Mouse (Mus musculus): ENCODE measurements around the gene Larp1.
A peak's percentile ranks its signal among the peaks of the same experiment; 100 is the strongest.
"Not testable (repeated sequence)": the region's sequence is repeated elsewhere in the genome, so short reads cannot be mapped to it uniquely, and the experiment has no call there.

The Larp1 gene

DNA sequence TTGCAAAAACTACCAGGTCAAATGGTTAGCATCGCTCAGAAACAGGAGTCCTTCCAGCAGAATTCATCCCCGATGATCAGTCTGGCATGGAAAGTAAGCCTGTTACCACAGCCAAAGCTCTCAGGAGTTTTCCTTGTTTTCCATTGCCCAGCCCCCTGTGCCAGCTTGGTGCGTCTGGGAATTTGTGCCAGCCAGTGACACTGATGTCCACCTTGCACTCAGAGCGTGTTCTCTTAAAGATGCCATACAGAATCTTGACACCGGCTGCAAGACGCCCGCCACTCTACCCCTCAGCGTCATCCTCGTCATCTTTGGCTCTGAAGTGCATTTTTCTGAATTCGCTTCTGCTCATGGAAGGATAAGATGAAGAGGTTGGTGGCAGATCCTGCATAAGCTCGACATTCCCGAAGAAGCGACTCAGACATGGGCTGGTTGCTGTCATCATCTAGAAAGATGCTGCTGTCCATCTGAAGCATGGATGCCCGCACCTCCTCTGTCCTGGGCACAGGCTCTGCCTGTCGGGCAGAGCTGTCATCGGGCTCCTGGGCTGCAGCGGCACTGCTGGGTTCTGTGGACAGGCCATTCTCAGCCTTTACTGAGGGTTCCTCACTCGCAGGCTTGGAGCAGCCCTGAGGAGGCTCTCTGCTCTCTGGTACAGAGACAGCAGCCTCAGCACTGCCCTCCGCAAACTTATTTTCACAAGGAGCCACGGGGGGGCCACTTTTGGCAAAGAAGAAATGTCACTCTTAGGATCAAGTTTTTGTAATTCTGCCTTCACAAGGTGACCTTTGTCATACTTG is 88.2 kb downstream of the Larp1 start:
- no peak for DNase-seq (ENCODE audit: extremely low spot score, low read depth, low spot score)

DNA sequence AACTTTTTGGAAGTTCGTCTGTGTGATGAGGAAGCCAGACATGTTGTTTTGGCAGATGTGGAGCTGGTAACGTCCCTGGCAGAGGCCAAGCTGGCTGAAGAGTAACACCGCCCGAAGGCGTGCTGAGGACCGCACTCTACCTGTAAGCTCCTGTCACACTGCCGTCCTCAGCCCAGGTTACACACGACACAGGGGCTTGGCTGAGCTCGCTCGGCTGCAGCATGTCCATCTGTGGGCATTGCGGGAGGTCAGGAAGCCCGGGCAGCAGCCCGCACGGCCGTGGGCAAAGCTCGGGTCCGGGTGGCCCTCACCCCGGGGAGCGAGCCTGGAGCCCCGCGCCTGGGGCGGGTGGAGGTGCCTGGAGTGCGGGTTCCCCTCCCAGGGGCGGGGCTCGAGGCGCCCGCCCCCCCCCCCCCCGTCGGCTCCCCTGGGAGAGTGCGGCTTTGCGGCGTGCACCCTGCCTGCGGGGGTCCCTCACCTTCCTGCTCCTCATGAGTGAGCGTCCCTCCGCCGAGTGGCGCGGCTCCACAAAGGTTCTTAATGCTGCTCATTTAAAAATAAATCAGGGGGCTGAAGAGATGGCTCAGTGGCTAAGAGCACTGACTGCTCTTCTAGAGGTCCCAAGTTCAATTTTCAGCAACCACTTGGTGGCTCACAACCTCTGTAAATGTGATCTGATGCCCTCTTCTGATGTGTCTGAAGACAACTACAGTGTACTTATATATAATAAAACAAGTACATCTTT is 88.9 kb downstream of the Larp1 start:
- DNase-seq (ENCODE audit: extremely low spot score, low read depth, low spot score): no peak

DNA sequence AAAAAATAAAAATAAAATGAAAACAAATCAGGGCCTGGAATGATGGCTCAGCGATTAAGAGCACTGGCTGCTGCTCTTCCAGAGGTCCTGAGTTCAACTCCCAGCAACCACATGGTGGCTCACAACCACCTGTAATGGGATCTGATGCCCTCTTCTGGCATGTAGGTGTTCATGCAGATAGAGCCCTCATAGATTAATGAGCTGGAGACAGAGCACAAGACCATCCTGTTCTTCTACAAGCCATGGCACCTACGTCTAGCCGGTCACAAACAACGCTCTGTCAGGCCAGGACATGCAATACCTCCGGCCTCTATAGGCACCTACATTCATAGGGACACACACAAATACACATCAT is 89.5 kb downstream of the Larp1 start:
- not testable (repeated sequence) for DNase-seq (ENCODE audit: extremely low spot score, low read depth, low spot score)

DNA sequence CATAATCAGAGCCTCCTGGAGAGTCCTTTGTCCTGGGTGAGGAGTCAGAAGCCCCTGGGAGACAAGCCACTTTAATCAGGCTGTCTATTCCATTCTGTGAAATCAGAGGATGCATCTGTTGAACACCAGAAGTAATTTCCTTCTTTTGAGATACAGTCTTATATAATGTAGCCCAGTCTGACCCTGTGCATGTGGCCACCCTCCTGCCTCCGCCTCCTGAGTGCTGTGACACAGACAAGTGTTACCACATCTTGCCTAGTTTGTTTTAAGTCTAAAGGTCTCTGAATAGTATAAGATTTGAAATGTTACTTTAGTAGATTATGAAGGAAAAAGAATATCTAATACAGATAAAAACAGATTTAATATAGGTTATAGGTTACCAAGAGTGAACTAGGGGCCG is 91.1 kb downstream of the Larp1 start:
- no peak for DNase-seq (ENCODE audit: extremely low spot score, low read depth, low spot score)

DNA sequence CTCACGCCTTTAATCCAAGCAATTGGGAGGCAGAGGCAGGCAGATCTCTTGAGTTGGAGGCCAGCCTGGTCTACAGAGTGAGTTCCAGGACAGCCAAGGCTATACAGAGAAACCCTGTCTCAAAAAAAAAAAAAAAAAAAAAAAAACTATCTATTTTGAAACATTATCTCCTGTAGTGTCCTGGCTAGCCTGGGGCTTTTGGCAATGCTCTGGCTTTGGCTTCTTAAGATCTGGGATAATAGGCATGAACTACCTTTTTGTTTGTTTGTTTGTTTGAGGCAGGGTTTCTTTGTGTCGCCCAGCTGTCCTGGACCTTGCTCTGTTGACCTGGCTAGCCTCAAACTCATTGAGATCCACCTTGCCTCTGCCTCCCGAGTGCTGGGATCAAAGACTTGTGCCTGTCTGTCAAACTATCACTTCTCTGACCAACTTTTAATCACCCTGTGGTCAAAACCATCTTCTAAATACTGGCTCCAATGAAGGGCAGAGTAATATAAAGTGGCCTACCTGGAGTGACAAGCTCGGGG is 92.4 kb downstream of the Larp1 start:
- no peak for DNase-seq (ENCODE audit: extremely low spot score, low read depth, low spot score)

DNA sequence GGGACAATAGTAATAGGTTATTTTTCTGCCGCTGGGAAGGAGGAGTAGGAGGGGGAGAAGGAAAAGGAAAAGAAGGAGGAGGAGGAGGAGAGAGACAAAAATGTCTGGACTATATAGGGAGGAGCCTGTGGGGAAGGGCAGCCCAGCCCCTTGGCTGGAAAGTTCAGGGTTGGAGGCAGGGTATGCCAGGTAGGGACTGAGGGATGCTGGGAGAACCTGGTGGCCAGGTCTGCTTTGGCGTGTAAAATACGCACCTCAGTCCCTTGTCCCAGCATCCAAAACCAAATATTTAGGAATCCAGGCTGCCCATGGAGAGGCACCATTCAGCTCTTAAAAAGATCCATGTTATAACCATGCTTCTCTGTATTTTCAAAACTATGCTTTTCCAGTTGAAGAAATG is 93.3 kb downstream of the Larp1 start:
- DNase-seq (ENCODE audit: extremely low spot score, low read depth, low spot score): no peak

DNA sequence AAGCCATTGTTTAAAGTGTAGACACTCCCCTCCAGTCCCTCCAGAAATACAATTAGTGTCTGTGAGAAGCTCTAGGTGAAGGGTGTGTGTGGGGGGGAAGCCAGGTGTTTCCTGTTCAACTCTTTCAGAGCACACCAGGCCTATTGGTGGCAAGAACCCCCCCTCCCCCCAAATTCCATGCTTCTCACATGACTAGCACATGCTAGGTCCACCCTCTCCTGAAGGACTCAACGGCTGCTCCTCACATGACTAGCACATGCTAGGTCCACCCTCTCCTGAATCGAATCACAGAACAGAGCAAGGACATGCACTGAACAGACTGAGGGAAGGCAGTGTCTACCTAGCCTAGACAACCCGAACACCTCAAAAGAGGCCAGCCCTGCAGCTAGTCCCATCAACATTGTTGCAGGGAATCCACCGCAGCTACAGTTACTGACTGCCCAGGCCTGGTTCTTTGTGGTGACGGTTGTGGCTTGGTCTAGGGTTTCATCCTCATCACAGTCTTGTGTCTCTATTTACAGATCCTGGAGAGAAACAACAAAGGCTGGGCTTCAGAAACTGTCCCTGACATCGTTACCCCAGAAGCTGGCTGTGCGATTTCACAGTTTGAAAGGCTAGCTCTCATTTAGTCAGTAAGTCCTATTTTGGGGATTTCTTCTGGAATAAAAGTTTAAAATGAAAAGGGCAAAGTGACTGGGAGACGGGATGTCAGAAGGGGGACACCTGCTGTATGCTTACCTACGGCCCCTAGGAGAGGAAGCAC is 93.9 kb downstream of the Larp1 start:
- no peak for DNase-seq (ENCODE audit: extremely low spot score, low read depth, low spot score)

DNA sequence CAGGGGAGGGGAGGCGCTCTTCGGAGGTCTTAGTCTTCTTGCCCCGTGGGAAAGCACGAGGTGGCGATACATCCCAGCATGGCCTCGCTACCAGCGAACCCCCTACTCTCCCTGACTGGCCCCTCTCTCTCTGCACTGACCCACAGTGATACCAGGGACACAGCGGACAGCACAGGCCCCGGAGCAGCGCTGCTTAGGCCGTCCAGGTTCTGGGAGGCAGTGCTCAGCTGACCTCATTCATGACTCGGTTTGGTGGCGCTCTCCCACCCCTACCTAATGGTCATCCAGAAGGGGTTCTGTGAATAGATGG is 94.4 kb downstream of the Larp1 start:
- no peak for DNase-seq (ENCODE audit: extremely low spot score, low read depth, low spot score)

DNA sequence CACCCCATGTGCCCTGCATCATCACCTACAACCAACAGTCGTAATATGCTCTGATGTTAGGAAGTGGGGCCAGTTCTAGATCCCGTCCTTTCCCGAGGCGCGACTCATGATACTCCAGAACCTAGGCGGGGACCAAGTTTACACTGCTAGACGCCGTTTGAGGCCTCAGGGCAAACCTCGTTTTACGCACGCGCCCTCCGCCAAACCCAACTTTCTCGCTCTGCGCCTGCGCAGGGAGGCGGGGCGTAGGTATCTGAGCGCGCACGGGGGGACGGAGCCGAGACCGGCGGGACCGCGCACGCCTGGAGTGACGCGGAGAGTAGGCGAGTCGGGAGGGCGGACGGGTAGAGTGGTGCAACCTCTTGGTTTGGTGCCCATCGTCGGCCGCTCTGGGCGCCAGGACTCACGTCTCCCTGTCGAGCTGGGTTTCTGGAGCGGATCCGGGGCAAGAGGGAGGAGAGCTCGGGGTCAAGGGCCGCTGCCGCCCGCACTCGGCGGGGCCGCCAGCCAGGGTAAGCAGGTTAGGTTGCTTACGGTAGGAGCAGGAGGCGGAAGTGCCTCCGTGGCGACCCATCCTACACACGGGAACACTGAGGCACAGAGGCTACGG is 94.9 kb downstream of the Larp1 start, which contains the start of gene Cnot8:
Gene Cnot8 (plus strand): TSS at position 457 of the 610 bp plus-strand sequence.
- peak; percentile 89 for DNase-seq (ENCODE audit: extremely low spot score, low read depth, low spot score)

DNA sequence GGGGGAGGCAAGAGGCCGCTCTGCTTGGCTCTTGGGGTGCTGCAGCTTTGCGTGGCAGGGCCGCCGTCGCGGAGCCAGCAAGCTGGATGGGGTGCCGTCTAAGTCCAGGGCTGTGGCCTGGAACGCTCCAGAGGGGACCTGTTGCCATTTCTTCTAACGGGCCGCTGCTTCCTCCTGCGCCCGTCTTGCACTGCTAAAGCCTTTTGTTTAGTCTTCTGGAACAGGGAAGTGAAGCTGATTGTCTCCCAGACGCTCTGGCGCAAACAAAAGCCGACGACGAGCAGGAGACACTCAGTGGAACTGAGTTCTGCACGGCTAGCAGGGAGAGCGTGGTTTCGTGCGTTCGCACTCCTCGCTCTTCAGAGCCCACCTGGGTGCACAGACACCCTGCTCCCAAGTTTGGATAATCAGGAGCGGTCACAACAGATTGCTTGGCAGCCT is 95.5 kb downstream of the Larp1 start:
- DNase-seq (ENCODE audit: extremely low spot score, low read depth, low spot score): no peak

DNA sequence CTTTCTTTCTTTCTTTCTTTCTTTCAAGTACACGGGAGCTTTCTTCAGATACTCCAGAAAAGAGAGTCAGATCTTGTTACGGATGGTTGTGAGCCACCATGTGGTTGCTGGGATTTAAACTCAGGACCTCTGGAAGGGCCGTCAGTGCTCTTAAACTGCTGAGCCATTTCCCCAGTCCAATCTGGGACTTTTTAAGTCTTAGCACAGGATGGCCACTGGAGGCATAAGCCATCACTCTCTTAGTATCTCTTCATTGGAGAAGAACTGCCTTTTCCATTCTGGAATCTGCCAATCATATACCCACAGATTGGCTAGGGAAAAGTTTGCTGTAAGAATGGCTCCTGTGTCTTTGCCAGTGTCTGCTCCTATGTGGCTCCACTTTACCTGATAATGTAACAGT is 98.1 kb downstream of the Larp1 start:
- DNase-seq (ENCODE audit: extremely low spot score, low read depth, low spot score): no peak

DNA sequence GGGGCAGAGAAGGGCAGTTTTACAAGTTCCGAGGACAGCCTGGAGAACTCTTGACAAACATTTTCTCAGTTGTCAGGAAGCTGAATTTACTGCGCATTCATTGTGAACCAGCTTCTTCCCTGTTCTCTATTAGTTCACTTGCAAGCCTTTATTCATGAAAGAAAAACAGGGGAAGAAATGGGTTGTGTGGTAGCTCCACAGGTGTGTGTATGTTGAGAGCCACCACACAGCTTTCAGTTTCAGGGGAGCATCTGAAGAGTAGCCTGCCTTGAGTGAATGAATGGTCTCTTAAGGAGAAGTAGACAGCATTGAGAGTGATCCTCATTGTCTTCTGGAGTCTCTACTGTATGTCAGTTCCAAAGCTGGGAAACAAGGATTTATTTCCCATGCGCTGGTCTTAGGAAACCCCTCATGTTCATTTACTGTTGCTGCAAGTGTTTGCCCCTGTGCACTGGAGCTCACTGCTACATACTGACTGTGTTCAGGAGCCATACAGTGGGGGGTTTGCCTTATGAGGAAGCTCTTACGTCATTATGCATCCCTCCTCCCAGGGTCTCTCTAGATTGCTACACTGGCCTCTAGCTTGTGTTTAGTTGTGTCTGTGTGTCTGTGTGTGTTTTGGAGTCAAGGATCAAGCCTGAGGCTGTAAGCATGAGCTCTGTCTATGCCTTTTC is 98.9 kb downstream of the Larp1 start:
- no peak for DNase-seq (ENCODE audit: extremely low spot score, low read depth, low spot score)

Measured in hindlimb bud, embryonic 11.5 days (tissue).